Mouse (Mus musculus) urinary bladder, postnatal 4 days (tissue): ENCODE data around the gene Gtse1.

ENCODE experiments used
- DNase-seq, 2 experiments: peaks; one replicate each; pipeline ENCODE4 v3.0.0; 2021 to 2022; ENCODE audit warnings: low spot score in 2 of 2

The Gtse1 gene

DNA sequence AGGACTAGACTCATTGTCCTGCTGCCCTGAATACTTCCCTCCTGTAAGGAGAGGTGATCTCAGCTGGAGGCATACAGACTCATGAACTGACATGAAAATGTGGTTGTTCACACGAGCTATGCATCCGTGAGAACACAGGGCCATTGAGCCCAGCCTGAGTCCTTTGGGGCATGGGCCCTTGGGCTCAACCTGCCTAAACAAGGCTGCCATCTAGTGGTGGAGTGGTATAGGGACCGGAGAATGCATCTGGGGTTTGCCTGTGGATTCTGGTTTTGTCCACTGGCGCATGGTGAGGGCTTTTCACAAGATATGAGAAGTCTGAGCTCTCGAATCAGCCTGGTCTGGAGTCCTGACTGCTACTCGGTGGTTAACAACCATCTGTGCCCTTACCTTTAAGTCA lies 8.2 kb downstream of the Gtse1 start:
- peak; percentile 57 to 76 for DNase-seq

DNA sequence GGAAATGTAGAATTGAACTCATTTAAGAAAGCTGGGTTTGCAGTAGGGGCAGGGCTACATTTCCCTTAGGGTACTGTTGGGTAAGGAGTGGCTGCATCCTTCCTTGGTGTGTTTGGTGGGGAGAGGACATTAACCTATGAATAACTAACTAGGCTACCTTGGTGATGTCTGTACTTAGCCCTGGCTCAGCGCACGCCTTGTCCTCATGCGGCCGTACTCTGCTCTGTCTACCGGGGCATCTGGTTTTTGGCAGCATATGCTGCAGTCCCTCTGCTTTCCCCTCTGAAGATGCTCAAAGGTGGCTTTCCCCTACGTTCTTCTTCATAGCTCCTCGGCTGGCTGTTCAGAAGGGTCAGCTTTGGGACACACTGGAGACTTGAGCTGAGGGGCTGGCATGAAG lies 17.8 kb downstream of the Gtse1 start:
- DNase-seq: no peak

DNA sequence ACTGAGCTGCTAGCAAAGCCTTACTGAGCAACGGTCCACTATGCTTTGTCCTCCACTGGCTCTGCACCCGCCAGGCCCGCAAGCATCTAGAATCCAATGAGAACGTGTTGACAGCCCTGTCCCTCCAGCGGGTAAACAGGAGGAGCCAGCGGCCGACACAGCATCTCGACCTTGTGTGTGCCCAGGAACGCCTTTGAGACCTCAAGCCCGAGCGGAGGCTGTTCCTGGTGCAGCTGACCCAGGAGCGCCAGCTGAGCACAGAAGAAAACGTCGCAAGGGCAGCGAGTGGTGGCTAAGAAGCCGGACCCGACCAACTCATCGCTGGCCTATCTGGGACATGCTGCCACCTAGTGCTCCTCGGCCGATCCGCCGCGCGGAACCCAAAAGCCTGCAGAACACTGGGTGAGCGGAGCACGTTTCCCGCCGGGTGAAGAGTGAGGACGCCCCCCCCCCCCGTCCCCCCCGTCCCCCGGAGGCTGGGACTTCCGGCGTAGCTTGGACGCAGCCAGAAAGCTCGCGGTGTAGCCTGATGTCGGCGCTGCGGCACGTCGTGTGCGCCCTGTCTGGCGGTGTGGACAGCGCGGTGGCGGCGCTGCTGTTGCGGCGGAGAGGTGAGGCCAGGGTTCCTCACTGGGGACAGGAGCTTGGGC lies 19.4 kb downstream of the Gtse1 start, which contains the start of gene Trmu:
Gene Trmu, plus strand, starts transcription at position 465 of the 650 bp plus-strand sequence.
- DNase-seq: peak; percentile 88 to 91

DNA sequence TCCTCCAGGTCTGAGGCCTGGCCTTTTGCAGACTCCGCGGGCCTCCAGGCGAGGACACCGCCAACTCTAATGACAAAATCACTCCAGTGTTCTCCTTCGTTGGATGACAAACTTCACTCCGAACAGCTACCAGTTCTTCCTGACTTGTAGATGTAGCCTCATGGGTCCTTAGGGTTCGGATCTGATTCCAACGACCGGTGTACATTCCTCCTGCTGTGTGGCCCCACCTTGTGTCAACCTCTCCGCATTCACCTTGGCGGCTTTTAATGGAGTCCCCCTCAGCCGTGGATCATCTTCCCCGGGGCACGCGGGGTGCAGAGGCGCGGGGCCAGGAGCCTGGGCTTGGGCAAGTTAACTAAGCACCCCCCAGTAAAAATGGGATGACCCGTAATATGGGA lies 20.0 kb downstream of the Gtse1 start:
- DNase-seq: no peak

DNA sequence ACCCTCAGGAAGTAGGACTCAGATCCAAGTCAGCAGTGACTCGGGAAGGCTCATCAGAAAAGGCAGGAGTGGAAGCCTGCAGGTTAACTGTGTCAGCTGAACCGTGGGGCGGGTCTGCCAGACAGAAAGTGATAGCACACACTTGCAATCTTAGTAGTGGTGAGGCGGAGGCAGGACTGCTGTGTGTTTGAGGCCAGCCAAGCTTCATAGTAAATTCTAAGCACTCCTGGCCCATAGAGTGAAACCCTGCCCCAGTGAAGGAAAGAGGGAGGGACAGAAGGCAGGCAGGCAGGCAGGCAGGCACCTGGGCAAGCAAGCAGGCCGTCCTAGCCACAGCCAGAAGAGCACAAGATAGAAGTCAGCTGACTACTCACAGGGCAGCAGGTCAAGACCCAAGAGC lies 26.1 kb downstream of the Gtse1 start:
- DNase-seq: no peak

DNA sequence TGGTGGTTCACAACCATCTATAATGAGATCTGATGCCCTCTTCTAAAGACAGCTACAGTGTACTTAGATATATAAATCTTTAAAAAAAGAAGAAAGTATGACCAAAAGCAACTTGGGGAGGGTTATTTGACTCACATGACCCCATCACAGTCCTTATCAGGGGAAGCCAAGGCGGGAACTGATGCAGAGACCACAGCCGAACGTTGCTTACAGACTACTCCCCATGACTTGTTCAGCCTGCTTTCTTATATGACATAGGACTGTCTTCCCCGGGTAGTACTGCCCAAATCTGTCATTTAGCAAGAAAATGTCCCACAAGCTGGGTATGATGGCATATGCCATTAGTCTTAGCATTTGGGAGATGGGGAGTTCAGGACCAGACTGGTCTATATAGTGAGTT lies 29.7 kb downstream of the Gtse1 start:
- no peak for DNase-seq

DNA sequence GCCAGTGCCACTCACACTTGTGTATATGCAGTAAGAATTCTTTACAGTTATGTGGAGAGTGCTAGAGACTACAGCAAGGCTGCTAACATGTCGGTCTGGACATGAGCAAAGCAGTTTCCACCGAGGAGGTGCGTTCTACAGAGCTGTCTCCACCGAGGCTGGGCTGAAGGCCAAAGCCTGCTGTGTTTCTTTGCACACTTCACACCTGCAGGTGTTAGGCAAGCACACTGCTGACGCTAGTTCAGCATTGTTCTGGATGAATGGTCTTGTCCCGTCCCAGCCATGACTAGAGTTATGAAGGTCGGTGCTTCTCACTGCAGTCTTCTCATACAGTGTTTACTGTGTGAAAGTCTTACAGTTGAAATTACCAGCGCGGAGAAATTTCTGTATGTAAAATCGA lies 32.4 kb downstream of the Gtse1 start:
- DNase-seq: no peak

DNA sequence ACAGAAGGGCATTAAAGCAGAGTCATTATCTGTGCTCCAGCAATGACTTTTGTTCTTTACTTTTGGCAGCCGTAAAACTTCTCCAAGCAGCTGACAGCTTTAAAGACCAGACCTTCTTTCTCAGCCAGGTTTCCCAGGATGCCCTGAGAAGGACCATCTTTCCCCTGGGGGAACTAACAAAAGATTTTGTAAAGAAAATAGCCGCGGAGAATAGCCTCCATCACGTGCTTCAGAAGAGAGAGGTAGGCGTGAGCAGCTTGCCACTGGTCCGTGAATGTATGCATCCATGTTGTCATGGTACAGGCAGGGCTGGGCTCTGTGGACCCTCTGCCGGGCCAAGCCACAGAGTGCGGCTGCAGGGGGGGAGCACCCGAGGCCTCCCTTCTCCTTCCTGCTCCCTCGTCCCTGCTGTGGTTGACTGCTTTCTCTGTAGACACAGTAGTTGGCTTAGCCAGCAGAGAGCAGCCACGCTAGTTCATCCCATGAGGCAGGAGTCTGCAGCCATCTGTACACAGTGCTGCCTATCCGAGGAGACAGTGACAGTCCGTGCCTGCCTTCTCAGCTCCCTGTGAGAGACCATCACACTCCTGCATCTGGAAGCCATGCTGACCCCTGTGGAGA lies 33.1 kb downstream of the Gtse1 start:
- no peak for DNase-seq

DNA sequence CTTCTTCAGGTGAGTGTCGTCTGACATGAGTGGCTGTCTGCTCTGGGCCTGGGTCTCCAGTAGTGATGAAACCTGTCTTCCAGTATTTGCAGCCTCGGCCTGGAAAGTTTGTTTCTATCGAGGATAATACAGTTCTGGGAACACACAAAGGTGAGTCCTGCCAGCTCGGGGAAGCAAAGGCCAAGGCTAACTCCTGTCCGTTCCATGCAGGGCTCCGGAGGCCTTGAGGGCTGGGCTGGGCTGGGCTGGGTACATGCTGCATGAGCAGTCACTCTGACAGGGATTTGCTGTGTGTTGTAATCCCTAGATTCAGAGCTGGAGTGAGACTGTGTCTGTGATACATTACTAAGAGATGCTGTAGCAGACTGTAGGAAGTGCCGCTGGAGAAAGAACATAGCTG lies 34.3 kb downstream of the Gtse1 start:
- DNase-seq: no peak

DNA sequence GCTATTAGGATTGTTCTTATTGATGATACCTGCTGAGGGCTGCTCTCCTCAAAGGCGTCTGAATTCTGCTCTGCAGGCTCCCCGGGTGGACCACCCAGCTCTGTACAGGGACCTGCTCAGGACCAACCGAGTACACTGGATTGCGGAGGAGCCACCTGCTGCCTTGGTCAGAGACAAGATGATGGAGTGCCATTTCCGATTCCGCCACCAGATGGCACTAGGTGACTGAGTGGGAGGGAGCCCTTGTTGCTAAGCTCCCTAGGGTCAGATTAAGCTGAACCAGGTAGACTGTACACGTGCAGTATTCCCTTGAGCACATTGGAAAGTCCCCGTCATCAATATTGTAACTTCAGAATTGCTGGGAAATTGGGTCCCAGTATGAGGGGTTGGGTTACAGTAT lies 36.7 kb downstream of the Gtse1 start:
- peak; percentile 64 to 86 for DNase-seq

DNA sequence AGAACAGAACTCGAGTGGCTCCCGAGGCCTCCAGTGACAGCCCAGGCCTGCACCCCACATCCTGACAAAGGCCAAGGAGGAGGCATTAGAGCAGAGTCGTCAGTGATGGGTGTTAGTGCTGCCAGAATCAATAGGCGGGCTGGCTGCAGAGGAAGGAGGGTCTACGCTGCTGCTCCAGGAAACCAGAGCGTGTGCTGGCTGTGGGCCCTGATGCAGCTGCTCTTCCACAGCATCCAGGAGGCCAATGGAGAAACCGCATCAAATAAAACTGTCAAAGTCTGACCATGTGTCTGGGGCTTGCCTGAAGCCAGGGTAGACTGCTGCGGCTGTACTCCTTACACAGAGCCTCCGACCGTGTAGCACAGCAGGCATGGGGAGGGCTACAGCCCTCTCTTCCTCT lies 37.6 kb downstream of the Gtse1 start:
- DNase-seq: no peak

DNA sequence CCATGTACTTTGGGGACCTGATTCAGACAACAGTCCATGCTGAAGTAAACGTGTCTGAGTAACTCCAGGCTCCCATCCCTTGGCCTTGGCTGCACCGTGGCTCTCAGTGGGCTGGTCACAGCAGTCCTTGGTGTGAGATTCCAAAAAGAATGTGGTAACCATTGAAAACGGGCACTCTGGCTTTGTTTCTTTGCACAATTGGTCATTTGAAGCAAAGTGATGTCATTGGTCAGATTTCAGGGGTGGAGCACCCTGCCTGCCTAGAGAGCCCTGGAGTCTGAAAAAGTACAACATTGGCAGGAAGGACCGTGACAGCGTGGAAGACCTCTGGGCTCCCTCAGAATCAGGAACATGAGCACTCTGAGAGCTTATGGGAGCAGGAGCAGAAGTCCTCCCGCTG lies 39.9 kb downstream of the Gtse1 start:
- no peak for DNase-seq

DNA sequence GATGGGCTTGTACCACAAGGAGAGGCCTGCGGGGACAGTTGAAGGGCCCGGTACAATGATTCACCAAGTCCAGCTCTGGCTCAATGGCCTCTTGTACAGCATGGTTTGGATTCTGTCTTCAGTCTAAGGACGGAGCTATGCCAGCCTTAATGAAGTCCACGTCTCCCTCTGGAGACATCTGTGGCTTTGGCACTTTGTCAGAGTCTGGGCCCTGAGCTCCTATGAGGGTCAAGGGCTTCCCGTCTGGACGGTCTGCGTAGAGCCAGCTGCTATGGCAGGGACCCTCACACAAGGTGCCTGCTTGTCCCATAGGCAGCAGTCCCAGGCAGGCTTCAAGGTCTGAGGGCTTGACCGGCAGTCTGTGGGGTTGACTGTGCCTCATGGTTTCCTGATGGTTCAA lies 40.8 kb downstream of the Gtse1 start:
- DNase-seq: no peak

DNA sequence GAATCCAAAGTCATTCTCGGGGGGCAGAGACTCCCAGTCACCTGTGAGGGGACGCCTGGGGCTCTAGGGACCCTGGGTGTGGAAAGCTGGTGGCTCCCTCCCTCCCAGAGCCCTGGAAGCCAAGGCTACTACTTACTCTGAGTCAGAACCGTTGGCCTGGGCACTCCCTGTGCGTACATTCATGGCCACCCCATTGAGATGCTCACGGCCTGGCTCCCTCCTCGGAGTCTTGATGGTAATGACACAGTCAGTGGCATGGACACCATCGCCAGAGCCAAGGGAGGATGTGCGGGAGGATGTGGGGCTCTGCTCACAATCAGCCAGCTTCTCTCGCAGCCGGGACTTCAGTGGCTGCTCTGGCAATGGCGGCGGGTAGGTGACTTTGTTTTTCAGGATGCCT lies 41.3 kb downstream of the Gtse1 start:
- no peak for DNase-seq

DNA sequence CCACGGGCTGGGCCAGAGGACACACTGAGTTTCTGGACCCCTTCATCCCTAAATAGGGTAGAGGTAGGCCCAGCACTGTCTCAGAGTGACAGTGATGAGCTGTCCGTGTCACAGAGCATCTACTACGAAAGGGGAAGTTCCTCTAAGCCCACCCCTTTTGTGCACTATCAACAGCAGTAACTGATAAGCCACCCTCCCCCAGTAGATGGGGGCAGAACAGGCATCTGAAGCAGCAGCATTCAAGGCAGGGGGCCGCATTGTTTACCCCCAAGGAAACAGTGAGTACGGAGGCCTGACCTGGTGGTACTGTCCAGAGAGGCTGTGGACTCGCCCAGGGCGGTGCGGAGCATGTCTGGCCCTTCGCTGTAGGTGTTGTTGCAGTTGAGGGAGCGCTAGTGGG lies 43.0 kb downstream of the Gtse1 start:
- DNase-seq: no peak

DNA sequence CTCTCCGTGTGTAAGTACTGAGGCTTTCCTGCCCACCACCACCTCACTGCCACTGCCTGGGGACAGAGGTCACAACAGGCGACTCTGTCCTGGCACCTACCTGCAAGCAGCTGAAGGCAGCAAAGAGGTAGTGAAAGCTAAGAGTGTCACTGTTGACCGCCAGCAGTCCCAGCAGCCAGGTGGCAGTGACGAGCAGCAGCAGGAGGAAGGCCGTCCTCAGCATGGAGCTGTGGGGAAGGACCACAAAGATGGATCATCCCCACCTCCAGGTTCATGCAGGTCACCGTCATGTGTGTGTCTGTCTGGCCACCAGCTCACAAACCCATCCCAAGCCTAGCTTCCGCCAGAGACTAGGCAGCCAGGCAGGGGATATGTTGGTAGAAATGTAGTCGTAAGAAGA lies 44.3 kb downstream of the Gtse1 start:
- no peak for DNase-seq

DNA sequence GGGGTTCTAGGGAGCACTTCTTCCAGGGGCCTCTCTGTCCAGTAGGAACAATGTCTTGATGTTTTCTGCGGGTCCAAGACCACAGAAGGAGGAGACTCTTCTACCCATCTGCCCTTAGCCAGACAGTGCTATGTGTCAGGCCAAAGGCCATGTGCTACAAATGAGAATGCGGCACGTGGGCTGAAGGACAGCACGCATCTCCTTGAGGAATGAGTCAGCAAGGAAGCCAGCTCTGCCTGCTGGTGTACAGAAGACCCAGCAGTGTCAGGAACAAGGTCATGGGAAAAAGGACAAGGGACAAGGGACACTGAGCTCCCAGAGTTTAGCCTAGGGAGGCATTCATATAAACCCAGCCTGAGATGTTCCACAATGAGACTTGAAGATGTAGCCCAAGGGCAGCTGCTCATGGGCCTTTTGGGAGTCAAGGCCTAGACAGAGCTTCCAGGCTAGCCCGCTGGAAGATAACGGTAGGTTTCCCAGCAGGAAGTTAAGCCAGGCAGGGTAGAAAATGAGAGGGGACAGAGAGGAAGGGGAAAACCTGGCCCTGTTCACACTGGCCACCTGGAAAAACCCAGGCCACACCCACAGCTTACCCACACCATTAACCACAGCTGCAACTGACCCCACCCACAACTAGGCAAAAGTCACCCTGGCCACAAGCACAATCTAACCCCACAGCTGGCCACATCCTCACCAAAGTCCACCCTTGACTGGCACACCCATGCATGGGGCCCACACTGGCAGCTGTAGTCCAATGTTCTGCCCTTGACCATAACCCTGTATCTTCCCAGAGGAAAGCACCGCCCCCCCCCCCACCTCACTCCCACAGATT lies 49.3 kb downstream of the Gtse1 start:
- DNase-seq: no peak

DNA sequence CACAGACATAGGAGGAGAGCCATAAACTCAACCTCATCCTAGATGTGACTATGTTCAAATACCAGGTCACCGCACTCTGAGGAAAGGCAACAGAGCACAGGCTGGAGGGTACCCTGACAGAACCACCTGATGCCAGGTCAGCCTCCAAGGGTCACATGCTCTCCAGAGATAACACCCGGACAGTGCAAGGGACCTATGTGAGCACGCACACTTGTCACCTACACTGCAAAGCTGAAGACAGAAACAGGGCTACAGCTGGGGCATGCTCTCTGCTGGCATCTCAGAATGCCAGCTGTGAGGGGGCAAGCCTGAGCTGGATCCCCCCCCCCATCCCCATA lies 49.9 kb downstream of the Gtse1 start:
- DNase-seq: no peak

DNA sequence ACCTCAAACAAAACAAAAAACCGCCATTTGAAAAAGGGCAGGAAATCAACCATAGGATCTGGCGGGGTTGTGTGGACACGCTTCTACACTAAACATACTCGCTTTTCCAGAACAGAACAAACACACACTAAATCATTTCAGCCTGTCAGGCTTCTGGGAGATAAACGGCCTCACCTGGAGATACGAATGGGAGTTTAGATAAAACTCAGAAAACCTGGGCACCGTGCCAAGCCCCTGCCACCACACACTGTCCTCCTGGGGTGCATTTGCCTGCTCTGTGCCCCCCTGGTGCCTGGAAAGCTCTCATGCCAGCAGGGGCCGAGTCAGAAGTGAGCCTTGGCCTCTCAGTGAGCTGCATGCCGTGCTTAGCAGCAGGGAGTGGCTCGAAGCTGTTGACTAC lies 50.4 kb downstream of the Gtse1 start:
- peak; percentile 38 to 74 for DNase-seq

DNA sequence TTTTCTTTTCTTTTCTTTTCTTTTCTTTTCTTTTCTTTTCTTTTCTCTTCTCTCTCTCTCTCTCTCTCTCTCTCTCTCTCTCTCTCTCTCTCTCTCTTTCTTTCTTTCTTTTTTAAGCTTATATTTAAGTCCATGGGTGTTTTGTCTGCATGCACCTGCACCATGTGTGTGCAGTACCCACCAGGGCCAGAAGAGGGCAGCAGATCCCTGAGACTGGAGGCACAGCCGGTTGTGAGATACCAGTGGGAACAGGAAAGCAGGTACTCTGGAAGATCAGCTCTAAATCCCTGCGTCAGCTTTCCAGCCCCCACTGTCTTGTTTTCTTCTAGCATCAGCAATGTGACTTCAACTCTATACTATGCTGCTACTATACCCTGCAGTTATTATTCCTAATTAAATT lies 54.1 kb downstream of the Gtse1 start:
- DNase-seq: peak; percentile 45 to 82

DNA sequence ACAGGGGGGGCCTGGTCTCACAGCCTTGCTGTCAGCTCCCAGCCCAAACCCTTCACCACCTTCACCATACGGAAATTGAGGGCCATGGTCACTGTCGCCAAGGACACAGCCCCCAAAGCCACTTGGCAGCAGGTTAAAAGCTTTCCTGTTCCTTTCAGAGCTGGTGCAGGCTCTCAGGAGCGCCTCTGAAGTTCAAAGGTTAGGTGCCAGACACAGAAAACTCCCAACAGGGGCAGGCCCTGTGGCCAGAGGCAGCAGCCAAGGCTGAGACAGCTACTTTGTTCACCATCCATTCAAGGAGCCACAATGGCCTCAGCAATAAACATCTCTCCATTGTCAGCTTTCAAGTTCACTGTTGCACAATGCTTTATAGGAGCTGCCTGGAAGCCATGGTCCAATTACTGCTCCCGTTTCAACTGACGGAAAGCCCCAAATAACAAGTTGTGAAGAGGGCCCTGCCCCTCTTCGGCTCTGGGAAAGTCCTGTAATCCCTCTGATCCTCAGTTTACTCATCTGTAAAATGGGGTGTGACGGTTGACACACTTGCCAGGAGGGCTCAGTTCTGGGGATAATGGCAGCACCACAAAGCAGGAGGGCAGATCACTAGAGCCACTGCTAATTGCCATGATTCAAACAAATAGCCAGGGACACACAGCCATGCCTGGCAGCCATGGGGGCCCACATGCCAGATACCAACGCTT lies 59.8 kb downstream of the Gtse1 start:
- no peak for DNase-seq

DNA sequence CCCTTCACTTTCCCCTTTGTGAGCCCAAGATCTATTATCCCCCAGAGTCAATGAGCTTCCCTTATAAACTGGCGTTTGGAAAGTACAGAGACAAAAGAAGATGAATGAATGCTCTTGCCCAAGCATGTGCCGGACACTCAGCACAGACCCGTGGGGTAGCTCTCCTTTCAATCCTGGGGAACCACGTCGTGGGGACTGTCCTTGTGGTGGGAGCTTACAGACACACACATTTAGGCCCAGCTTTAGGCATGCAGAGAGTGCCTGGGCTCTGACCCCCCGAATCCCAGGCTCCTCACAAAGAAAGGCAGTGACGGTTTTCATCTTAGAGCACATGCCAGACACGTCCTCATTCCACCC lies 60.3 kb downstream of the Gtse1 start:
- DNase-seq: no peak

DNA sequence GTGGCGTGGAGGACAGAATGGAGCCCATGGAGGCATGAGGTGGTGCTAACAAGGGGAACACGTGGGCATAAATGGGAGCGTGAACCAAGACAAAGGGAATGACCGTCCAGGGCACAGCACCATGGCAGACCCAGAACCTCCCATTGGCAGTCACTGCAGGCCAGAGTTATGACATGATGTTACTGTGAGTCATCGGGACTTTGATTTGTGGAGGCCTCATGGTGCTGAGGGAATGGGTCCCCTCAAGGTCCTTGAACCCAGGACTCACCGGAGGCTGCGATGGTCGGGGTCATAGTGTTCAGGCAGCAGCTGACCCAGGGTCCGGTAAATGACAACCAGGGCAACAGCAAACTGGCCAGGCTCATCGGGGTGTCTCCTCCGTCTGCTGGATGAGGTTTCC lies 62.3 kb downstream of the Gtse1 start:
- no peak for DNase-seq
